Mouse (Mus musculus) liver, adult 2 months (tissue): ENCODE measurements at regions not wholly inside any gene's neighbourhood (a gene's known extent, or its start where the extent isn't known, plus 50 kb on each side); places are given as distances from the start of the nearest gene placed in this dataset.

Experiments
- CTCF ChIP-seq: fragments of 200-500 bp; IDR thresholded peaks from 2 replicates; pipeline ENCODE4 v1.5.1; 2011; ENCODE audit warnings: low read depth, low read length, control low read depth
- POLR2A ChIP-seq: fragments of 200-500 bp; IDR thresholded peaks from 2 replicates; pipeline ENCODE4 v1.6.1; 2011; ENCODE audit warnings: low read length, control low read depth; ENCODE audit not compliant: insufficient read depth; ENCODE audit errors: extremely low read depth

- TF ChIP-seq CTCF (no peak), POLR2A (no peak)
Observed at GRCm38 (mm10) chr7:96108768-96109167, 62.3 kb upstream of the Tenm4 start.
